ENCODE assay signal across 18 mouse cellular contexts in genomic region chr17:55954229-55954628, GRCm38 (mm10). TPM values are rescaled to one million over a fixed set of nuclear protein-coding genes. Genes with fewer than 3 reads are reported as not detected.
DNase-seq lines count a peak whose midpoint lies in the region; ATAC-seq and TF ChIP-seq lines count a peak whose summit lies in the region.
"Had no signal": no experiment of that assay in that cellular context is flagged by ENCODE, and none has a peak within 500 bp of the region (broad histone marks: within the 10 kb centered on the region; RNA-seq: fewer than 3 reads in every experiment).

No protein-coding gene starts in this region.

- no peak overlapping the region for H3K9ac ChIP-seq in intestine, embryonic 14.5 days (ENCODE audit: low read length)
- no peak overlapping the region for H3K9ac ChIP-seq in intestine, embryonic 16.5 days (ENCODE audit: low read depth, low read length)
- H3K9ac ChIP-seq: forebrain, embryonic 12.5 days; heart, embryonic 12.5 days had no signal

- no peak for TF ChIP-seq POLR2A in bone marrow, adult 2 months (IDR thresholded peaks at IDR 0.05; ENCODE audit: borderline replicate concordance, control insufficient read depth, low read depth, low read length)

- H3K27me3 ChIP-seq in intestine, embryonic 14.5 days (replicated peaks; ENCODE audit: control insufficient read depth, insufficient read depth, low read length) = no peaks in the 10 kb centered on the region
- peaks cover 3% of the 10 kb centered on the region; the same call in 1 of the 2 replicates for H3K27me3 ChIP-seq in intestine, embryonic 16.5 days (replicated peaks; ENCODE audit: control insufficient read depth, insufficient read depth, low read length)

- no peak for ATAC-seq in cerebellum, adult (ENCODE audit: insufficient number of reproducible peaks, low FRiP score, low TSS enrichment)
- no peak for ATAC-seq in intestine, embryonic 14.5 days (replicated peaks; ENCODE audit: low FRiP score, low TSS enrichment, low read depth)
- no peak for ATAC-seq in intestine, embryonic 16.5 days
- ATAC-seq: hindbrain, embryonic 16.5 days; Patski had no signal

- H3K9me3 ChIP-seq in intestine, embryonic 14.5 days (ENCODE audit: control insufficient read depth, low read length) = no peaks in the 10 kb centered on the region
- no peaks in the 10 kb centered on the region for H3K9me3 ChIP-seq in intestine, embryonic 16.5 days (ENCODE audit: control insufficient read depth, low read length)
- H3K9me3 ChIP-seq: forebrain, embryonic 12.5 days; heart, embryonic 12.5 days had no signal

- H3K27ac ChIP-seq in intestine, embryonic 14.5 days (ENCODE audit: low read depth) = no peak overlapping the region
- no peak overlapping the region for H3K27ac ChIP-seq in intestine, embryonic 16.5 days (ENCODE audit: low read length)
- H3K27ac ChIP-seq in bone marrow, adult 2 months (ENCODE audit: control insufficient read depth, insufficient read depth, low read depth, low read length, poor library complexity) = no peak overlapping the region
- H3K27ac ChIP-seq: forebrain, embryonic 12.5 days had no signal

- peak; percentile 30 for DNase-seq in cerebellum, adult 11-12 months
- peak; percentile 48 for DNase-seq in intestine, embryonic 14.5 days (ENCODE audit: low spot score)
- peak; percentile 40 for DNase-seq in testis, postnatal 10 days (ENCODE audit: low spot score)
- DNase-seq in testis, postnatal 14 days (ENCODE audit: low spot score) = no peak
- no peak for DNase-seq in embryo, embryonic 11 days
- DNase-seq: adrenal gland, postnatal 36 days; heart, postnatal 4 days; kidney, adult 2 months; right cerebral cortex, adult 18-20 months; spleen, adult 18-20 months had no signal

- peaks cover 3% of the 10 kb centered on the region; the same call in 1 of the 2 replicates for H3K4me1 ChIP-seq in intestine, embryonic 14.5 days (replicated peaks; ENCODE audit: control insufficient read depth, insufficient read depth, low read length)
- H3K4me1 ChIP-seq in intestine, embryonic 16.5 days (ENCODE audit: control insufficient read depth, insufficient read depth, low read length) = peaks cover 18% of the 10 kb centered on the region
- H3K4me1 ChIP-seq in bone marrow, adult 2 months (ENCODE audit: control insufficient read depth, insufficient read depth, low read length) = no peaks in the 10 kb centered on the region; the same call in 1 of the 2 replicates

- H3K4me3 ChIP-seq in intestine, embryonic 14.5 days (ENCODE audit: low read depth, low read length) = no peak overlapping the region
- H3K4me3 ChIP-seq in intestine, embryonic 16.5 days (ENCODE audit: low read length) = no peak overlapping the region
- peak overlapping the region; percentile 31 for H3K4me3 ChIP-seq in bone marrow, adult 2 months (replicated peaks; ENCODE audit: control insufficient read depth, low read depth, low read length)
- H3K4me3 ChIP-seq: forebrain, embryonic 12.5 days; heart, embryonic 12.5 days had no signal

- no peak overlapping the region for H3K4me2 ChIP-seq in intestine, embryonic 14.5 days (ENCODE audit: low read length)
- no peak overlapping the region for H3K4me2 ChIP-seq in intestine, embryonic 16.5 days (ENCODE audit: low read depth, low read length)
- H3K4me2 ChIP-seq: forebrain, embryonic 12.5 days; heart, embryonic 12.5 days had no signal

- H3K36me3 ChIP-seq in intestine, embryonic 14.5 days (ENCODE audit: control insufficient read depth, insufficient read depth, low read length) = no peaks in the 10 kb centered on the region
- H3K36me3 ChIP-seq in intestine, embryonic 16.5 days (ENCODE audit: control insufficient read depth, insufficient read depth, low read length) = no peaks in the 10 kb centered on the region
- H3K36me3 ChIP-seq: forebrain, embryonic 12.5 days; heart, embryonic 12.5 days had no signal

- no peak for TF ChIP-seq CTCF in bone marrow, adult 2 months (IDR thresholded peaks at IDR 0.05; ENCODE audit: control insufficient read depth, insufficient read depth, low read length)

- WGBS in intestine, embryonic 14.5 days = 42% methylated on average over 16 of the region's 16 CpGs
- 37% methylated on average over 16 of the region's 16 CpGs for WGBS in intestine, embryonic 16.5 days
- 25% methylated on average over 16 of the region's 16 CpGs for WGBS in bone marrow, adult 2 months

RNA-seq across cellular contexts. Expression of gene Ebi3, which starts 1.8 kb away (rescaled TPM):
- polyA plus RNA-seq in intestine, embryonic 14.5 days (2014; fragmentation: Nextera tagmentation; extraction: Ambion mirVana) = 2.5 and 2.8 TPM in 2 replicates
- 2.6 and 2.9 TPM in 2 replicates for polyA plus RNA-seq in intestine, embryonic 16.5 days (2015; fragmentation: Nextera tagmentation; extraction: Ambion mirVana)
- polyA plus RNA-seq in bone marrow, adult 2 months (2011; ENCODE audit: insufficient read depth, insufficient read length, low replicate concordance, missing spikeins) = 8.5 and 34.4 TPM in 2 replicates
- polyA plus RNA-seq: heart, embryonic 12.5 days; Patski had no signal

RNA-seq across cellular contexts. Expression of gene Yju2, which starts 4.7 kb away (rescaled TPM):
- 18.6 and 23.6 TPM in 2 replicates for polyA plus RNA-seq in intestine, embryonic 14.5 days (2014; fragmentation: Nextera tagmentation; extraction: Ambion mirVana)
- 19.7 and 21.5 TPM in 2 replicates for polyA plus RNA-seq in intestine, embryonic 16.5 days (2015; fragmentation: Nextera tagmentation; extraction: Ambion mirVana)
- polyA plus RNA-seq in bone marrow, adult 2 months (2011; ENCODE audit: insufficient read depth, insufficient read length, low replicate concordance, missing spikeins) = 9.3 and 12.3 TPM in 2 replicates

RNA-seq across cellular contexts. Expression of gene Zfp119b, which starts 4.9 kb away (rescaled TPM):
- 4.2 and 5.0 TPM in 2 replicates for polyA plus RNA-seq in intestine, embryonic 14.5 days (2014; fragmentation: Nextera tagmentation; extraction: Ambion mirVana)
- polyA plus RNA-seq in intestine, embryonic 16.5 days (2015; fragmentation: Nextera tagmentation; extraction: Ambion mirVana) = 4.1 and 4.4 TPM in 2 replicates
- polyA plus RNA-seq in bone marrow, adult 2 months (2011; ENCODE audit: insufficient read depth, insufficient read length, low replicate concordance, missing spikeins) = 1.4 TPM in 1 of 2 replicates, not detected in the other

RNA-seq across cellular contexts. Expression of gene Shd, which starts 16.0 kb away (rescaled TPM):
- polyA plus RNA-seq in intestine, embryonic 14.5 days (2014; fragmentation: Nextera tagmentation; extraction: Ambion mirVana) = 13.2 and 18.3 TPM in 2 replicates
- 8.6 and 9.0 TPM in 2 replicates for polyA plus RNA-seq in intestine, embryonic 16.5 days (2015; fragmentation: Nextera tagmentation; extraction: Ambion mirVana)
- polyA plus RNA-seq in bone marrow, adult 2 months (2011; ENCODE audit: insufficient read depth, insufficient read length, low replicate concordance, missing spikeins) = 1.6 TPM in 1 of 2 replicates, not detected in the other
- polyA plus RNA-seq: Patski had no signal

RNA-seq across cellular contexts. Expression of gene Fsd1, which starts 32.1 kb away (rescaled TPM):
- polyA plus RNA-seq in intestine, embryonic 14.5 days (2014; fragmentation: Nextera tagmentation; extraction: Ambion mirVana) = 16.9 and 18.8 TPM in 2 replicates
- 8.4 and 9.7 TPM in 2 replicates for polyA plus RNA-seq in intestine, embryonic 16.5 days (2015; fragmentation: Nextera tagmentation; extraction: Ambion mirVana)
- not detected in 2 replicates for polyA plus RNA-seq in bone marrow, adult 2 months (2011; ENCODE audit: insufficient read depth, insufficient read length, low replicate concordance, missing spikeins)
- polyA plus RNA-seq: liver, adult 2 months had no signal

Comparison
In these comparisons a context has a peak if more than half of its experiments do, and no peak if none do; other contexts are left out.
1. DNase-seq: peak in cerebellum, adult 11-12 months (single experiment), intestine, embryonic 14.5 days (single experiment) and testis, postnatal 10 days (single experiment); none in testis, postnatal 14 days (single experiment) and embryo, embryonic 11 days (single experiment).